Mouse (Mus musculus): ENCODE measurements at regions not wholly inside any gene's neighbourhood (a gene's known extent, or its start where the extent isn't known, plus 50 kb on each side); places are given as distances from the start of the nearest gene placed in this dataset.

DNA sequence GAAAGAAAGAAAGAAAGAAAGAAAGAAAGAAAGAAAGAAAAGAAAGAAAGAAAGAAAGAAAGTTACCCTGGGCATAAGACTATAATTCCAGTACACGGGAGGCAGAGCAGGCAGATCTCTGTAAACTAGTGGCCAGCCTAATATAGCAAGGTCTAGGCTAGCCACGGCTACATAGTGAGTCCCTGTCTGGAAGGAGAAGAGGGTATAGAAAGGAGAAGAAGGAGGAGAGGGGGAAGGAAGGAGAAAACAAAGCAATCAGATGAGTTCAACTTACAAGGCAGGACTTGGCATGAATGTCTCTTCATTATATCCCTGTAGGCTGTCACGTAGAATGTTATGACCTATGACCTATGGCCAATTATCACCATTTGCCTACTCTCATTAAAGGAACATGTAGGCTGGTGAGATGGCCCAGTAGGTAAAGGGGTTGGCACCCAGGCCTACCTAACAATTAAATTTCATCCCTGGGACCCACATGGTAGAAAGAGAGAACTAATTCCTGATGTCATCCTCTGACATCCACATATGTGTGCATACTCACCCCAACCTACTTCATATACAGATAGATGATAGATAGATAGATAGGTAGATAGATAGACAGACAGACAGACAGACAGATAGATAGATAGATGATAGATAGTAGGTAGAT lies 78.6 kb upstream of the Lrpprc start:
- no peaks in the 10 kb centered on the region for H3K36me3 ChIP-seq (ENCODE audit: control insufficient read depth in 1 of 2, insufficient read depth in 2 of 2, low read length in 2 of 2)
- no peak overlapping the region for H3K27ac ChIP-seq (ENCODE audit: control insufficient read depth, low read depth, low read length)
- H3K4me3 ChIP-seq (ENCODE audit: control insufficient read depth in 1 of 2, insufficient read depth in 1 of 2, low read depth in 2 of 2, low read length in 2 of 2), result no peak overlapping the region
- TF ChIP-seq SIN3A (IDR thresholded peaks at IDR 0.05; ENCODE audit: low read length) (no peak), UBTF (IDR thresholded peaks at IDR 0.05; ENCODE audit: borderline replicate concordance, insufficient read depth, low read depth, low read length) (no peak), SMC3 (IDR thresholded peaks at IDR 0.05; ENCODE audit: low read depth, low read length) (no peak), MYC (IDR thresholded peaks at IDR 0.05; ENCODE audit: low read depth, low read length) (no peak), ZKSCAN1 (IDR thresholded peaks at IDR 0.05; ENCODE audit: low read depth, low read length) (no peak), JUND (IDR thresholded peaks at IDR 0.05; ENCODE audit: low read depth, low read length) (no peak), POLR2A (IDR thresholded peaks at IDR 0.05; ENCODE audit: control insufficient read depth in 1 of 2, insufficient read depth in 1 of 2, low read depth in 1 of 2, low read length in 2 of 2, poor library complexity in 1 of 2) (no peak), ZMIZ1 (IDR thresholded peaks at IDR 0.05; ENCODE audit: low read depth, low read length) (no peak), USF2 (IDR thresholded peaks at IDR 0.05; ENCODE audit: borderline replicate concordance in 1 of 2, insufficient read depth in 1 of 2, low read depth in 1 of 2, low read length in 2 of 2) (no peak), HCFC1 (IDR thresholded peaks at IDR 0.05; ENCODE audit: low read depth, low read length) (no peak), ZC3H11A (IDR thresholded peaks at IDR 0.05; ENCODE audit: low read depth, low read length) (no peak), POLR2AphosphoS5 (IDR thresholded peaks at IDR 0.05; ENCODE audit: borderline replicate concordance, low read depth, low read length) (no peak), MEF2A (IDR thresholded peaks at IDR 0.05; ENCODE audit: extremely low read depth, insufficient replicate concordance, low read depth, low read length, poor library complexity, severe bottlenecking) (no peak), ZNF384 (IDR thresholded peaks at IDR 0.05; ENCODE audit: low read depth, low read length) (no peak), MAX (IDR thresholded peaks at IDR 0.05; ENCODE audit: low read length) (no peak)
- peak; percentile 45 for DNase-seq (ENCODE audit: low read depth, low spot score)
- H3K9ac ChIP-seq (ENCODE audit: control insufficient read depth, low read depth, low read length, poor library complexity, severe bottlenecking), result no peak overlapping the region
- peaks cover 0 to 2% of the 10 kb centered on the region in 2 experiments; a peak in 1 of 4 replicates for H3K27me3 ChIP-seq (ENCODE audit: control insufficient read depth in 1 of 2, insufficient read depth in 2 of 2, low read length in 2 of 2)
- H3K9me3 ChIP-seq (replicated peaks; ENCODE audit: insufficient read depth, low read length), result no peaks in the 10 kb centered on the region
- no peaks in the 10 kb centered on the region; a peak in 1 of 4 replicates for H3K4me1 ChIP-seq (ENCODE audit: control insufficient read depth in 1 of 2, insufficient read depth in 2 of 2, low read length in 2 of 2)
- no peaks in the 10 kb centered on the region for H3K79me2 ChIP-seq (ENCODE audit: control insufficient read depth, insufficient read depth, low read length, poor library complexity)

DNA sequence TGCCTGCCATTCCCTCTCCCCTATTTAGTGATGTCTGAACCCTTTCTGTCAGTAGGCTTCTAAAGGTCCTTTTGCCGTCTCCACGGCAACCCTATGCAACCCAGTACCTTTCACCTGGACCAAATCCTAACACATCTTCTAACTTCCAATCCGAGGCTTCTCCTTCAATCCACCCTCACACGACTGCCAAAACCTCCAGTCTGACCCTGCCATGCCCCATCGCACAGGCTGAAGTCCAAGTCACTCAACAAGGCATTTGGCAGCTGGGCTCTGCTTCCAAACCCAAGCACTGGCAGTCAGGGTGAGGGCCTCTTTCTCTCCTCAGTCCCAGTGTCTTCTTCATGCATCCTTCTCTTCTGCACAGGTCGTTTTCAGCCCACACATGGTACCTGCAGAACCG lies 83.0 kb upstream of the Lrpprc start:
- DNase-seq (ENCODE audit: low read depth, low spot score), result no peak
- no peak for TF ChIP-seq RAD21 (IDR thresholded peaks at IDR 0.05; ENCODE audit: low read depth, low read length)
- no peak for TF ChIP-seq CHD1 (IDR thresholded peaks at IDR 0.05; ENCODE audit: low read depth, low read length)
- TF ChIP-seq POLR2AphosphoS2 (IDR thresholded peaks at IDR 0.05; ENCODE audit: low read length), result no peak
- no peak for TF ChIP-seq GATA1 (IDR thresholded peaks at IDR 0.05; ENCODE audit: low read depth, low read length)
- TF ChIP-seq TBP (IDR thresholded peaks at IDR 0.05; ENCODE audit: low read depth, low read length), result no peak
- TF ChIP-seq CHD2 (IDR thresholded peaks at IDR 0.05; ENCODE audit: low read length), result no peak
- no peak for TF ChIP-seq JUND (IDR thresholded peaks at IDR 0.05; ENCODE audit: low read depth, low read length)
- no peak for TF ChIP-seq MAZ (IDR thresholded peaks at IDR 0.05; ENCODE audit: low read depth, low read length)
- no peak for TF ChIP-seq UBTF (IDR thresholded peaks at IDR 0.05; ENCODE audit: borderline replicate concordance, insufficient read depth, low read depth, low read length)
- no peak for TF ChIP-seq HCFC1 (IDR thresholded peaks at IDR 0.05; ENCODE audit: low read depth, low read length)
- TF ChIP-seq RCOR1 (IDR thresholded peaks at IDR 0.05; ENCODE audit: low read depth, low read length), result no peak
- no peak for TF ChIP-seq GABPA (IDR thresholded peaks at IDR 0.05; ENCODE audit: low read depth, low read length)
- TF ChIP-seq TAL1 (IDR thresholded peaks at IDR 0.05; ENCODE audit: low read length), result no peak
- TF ChIP-seq MYB (IDR thresholded peaks at IDR 0.05; ENCODE audit: low read depth, low read length), result no peak
- no peak for TF ChIP-seq E2F4 (IDR thresholded peaks at IDR 0.05; ENCODE audit: borderline replicate concordance, low read depth, low read length)
- no peaks in the 10 kb centered on the region for H3K9me3 ChIP-seq (replicated peaks; ENCODE audit: insufficient read depth, low read length)
- no peak overlapping the region for H3K4me3 ChIP-seq (ENCODE audit: control insufficient read depth in 1 of 2, insufficient read depth in 1 of 2, low read depth in 2 of 2, low read length in 2 of 2)
- H3K9ac ChIP-seq (ENCODE audit: control insufficient read depth, low read depth, low read length, poor library complexity, severe bottlenecking), result no peak overlapping the region
- H3K27ac ChIP-seq (ENCODE audit: control insufficient read depth, low read depth, low read length), result no peak overlapping the region
- H3K79me2 ChIP-seq (ENCODE audit: control insufficient read depth, insufficient read depth, low read length, poor library complexity), result no peaks in the 10 kb centered on the region
- peaks cover 0 to 7% of the 10 kb centered on the region in 2 experiments; a peak in 2 of 4 replicates for H3K4me1 ChIP-seq (ENCODE audit: control insufficient read depth in 1 of 2, insufficient read depth in 2 of 2, low read length in 2 of 2)
- H3K27me3 ChIP-seq (ENCODE audit: control insufficient read depth in 1 of 2, insufficient read depth in 2 of 2, low read length in 2 of 2), result peaks cover 0 to 2% of the 10 kb centered on the region in 2 experiments; a peak in 1 of 4 replicates
- H3K36me3 ChIP-seq (ENCODE audit: control insufficient read depth in 1 of 2, insufficient read depth in 2 of 2, low read length in 2 of 2), result no peaks in the 10 kb centered on the region; a peak in 1 of 4 replicates

Measured in MEL (cell line).